Mouse (Mus musculus): Measurements from ENCODE around the gene Zfp385c.

DNA sequence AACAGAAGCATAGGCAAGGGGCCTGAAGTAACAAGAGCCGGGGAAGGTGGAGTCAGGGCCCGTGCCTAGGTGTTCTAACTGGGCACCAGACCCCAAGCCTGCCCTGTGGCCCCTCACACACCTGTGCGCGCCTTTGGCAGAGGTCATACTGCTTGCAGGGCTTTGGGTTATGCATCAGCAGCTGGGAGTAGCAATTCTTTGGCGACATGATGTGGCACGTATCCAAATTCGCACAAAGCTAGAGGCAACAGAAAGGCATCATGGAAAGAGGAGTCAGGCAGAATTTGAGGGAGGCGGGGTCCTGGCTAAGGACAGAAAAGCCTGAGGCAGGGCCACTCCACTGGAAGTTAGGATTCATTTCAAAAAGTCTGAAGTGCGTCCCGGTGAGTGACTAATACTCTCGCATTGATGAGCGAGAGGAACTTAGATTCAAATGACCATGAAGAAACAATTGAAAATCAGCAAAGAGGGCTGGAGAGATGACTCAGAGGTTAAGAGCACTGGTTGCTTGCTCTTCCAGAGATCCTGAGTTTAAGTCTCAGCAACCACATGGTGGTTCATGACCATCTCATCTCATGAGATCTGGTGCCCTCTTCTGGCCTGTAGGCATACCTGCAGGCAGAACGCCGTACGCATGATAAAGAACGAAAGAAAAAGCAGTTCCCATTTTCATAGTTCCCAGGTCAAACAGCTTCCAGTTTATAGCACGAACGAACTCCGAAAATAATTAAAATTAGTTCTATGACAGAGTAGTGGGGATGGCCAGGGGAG lies 10.0 kb upstream of the Zfp385c start:
- TF ChIP-seq CTCF (IDR thresholded peaks at IDR 0.05; ENCODE audit: control insufficient read depth, insufficient read depth, low read length) (peak; percentile 98), POLR2A (IDR thresholded peaks at IDR 0.05; ENCODE audit: borderline replicate concordance, control insufficient read depth, low read depth, low read length) (no peak)

Measured in bone marrow, adult 2 months (tissue).